Mouse (Mus musculus) left cerebral cortex, postnatal 4 days (tissue): ENCODE measurements around the gene Ubp1. TPM values are rescaled to one million over a fixed set of nuclear protein-coding genes. Genes with fewer than 3 reads are reported as not detected.
"Not testable (repeated sequence)": the region's sequence is repeated elsewhere in the genome, so short reads cannot be mapped to it uniquely, and the experiment has no call there.

ENCODE experiments used
- DNase-seq: peaks from one replicate; pipeline ENCODE4 v3.0.0-alpha.2; 2022
- intact Hi-C: fragments of 180-260 bp; cut with DNase I; formaldehyde crosslinking; loops from one replicate; pipeline ENCODE4 v1.15.1; 2025
- total RNA-seq, 2 experiments: library from RNA; stranded (reverse); gene quantifications; 2 replicates each; pipeline ENCODE4 v1.2.3; 2021

The Ubp1 gene
- total RNA-seq, result 10 to 100 TPM; 81.9 to 88.8 TPM

- intact Hi-C loops, result no loop called here
- peak; percentile 96 for DNase-seq
Measured at GRCm38 (mm10) chr9:113930534-113931374, at the start of gene Ubp1. Ubp1 (plus strand) TSS chr9:113930934.

- DNase-seq, result no peak
- intact Hi-C loops, result no loop called here
Measured at GRCm38 (mm10) chr9:113894903-113895302, 35.8 kb upstream of the Ubp1 start.

DNA sequence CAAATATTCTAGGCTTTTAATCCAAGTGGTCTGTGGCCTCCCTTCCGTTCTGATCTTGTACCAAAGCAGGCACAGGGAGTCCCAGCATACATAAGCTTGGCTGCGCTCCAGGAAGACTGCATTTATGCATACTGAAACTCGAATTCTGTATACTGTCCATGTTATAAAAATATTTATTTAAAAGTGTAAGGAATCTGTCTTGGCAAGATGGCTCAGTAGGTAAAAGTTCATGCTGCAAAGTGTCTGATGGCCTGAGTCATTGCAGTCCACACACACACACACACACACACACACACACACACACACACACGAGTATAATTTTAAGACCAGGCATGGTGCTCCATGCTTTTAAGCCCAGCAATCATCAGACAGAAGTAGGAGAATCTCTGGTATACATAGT, 27.6 kb upstream of the Ubp1 start:
- DNase-seq, result no peak
- intact Hi-C loops, result no loop called here

DNA sequence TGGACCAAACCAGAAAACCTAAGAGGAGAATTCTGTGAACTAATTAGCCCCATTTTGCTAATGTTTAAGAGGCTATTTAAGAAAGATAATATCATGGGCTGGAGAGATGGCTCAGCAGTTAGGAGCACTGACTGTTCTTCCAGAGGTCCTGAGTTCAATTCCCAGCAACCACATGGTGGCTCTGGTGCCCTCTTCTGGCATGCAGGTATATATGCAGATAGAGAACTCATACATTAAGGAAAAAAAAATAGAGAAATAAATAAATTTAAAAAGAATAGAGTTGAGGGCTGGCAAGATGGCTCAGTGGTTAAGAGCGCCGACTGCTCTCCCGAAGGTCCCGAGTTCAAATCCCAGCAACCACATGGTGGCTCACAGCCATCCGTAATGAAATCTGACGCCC, 26.4 kb upstream of the Ubp1 start:
- DNase-seq, intact Hi-C loops: not testable (repeated sequence)

DNA sequence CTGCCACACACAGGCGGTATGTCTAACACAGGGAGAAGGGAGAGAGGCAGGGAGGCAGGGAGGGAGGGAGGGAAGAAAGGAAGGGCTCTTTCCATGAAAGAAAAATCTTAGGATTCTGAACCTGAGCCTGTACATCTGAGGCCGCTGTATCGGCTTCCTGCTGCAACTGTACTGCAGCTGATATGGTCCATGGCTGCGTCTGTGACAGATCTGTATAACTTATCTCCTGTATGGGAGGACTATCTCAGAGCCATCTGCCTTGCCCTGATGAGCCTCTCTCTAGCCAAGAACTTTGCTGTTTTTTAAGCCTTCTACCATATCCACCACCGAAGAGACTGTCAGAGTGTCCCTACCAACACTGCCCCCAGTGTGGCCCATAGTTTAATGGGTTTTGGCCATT, 14.9 kb upstream of the Ubp1 start:
- intact Hi-C loops, result no loop called here
- no peak for DNase-seq

DNA sequence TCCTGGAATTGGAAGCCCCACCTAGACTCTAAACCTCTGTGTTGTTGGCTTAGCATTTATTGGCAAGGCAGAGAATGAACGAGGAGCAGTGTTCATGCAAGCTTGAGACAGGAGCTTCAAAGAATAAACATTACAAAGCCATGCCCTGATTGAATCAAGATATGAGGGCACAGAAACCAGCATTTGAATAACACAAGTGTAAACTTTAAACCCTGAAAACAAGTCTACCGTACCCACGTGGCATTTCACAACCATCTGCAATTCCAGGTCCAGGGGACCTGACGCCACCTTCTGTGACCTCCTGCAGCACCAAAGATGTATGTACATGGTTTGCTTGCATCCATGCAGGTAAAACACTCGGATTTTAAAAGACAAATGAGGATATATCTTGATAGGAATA, 8.1 kb upstream of the Ubp1 start:
- DNase-seq, result no peak
- intact Hi-C loops, result no loop called here

- intact Hi-C loops, result no loop called here
- no peak for DNase-seq
Measured at GRCm38 (mm10) chr9:113924883-113925282, 5.9 kb upstream of the Ubp1 start.

GRCm38 (mm10) chr9:113928591-113928990, 2.1 kb upstream of the Ubp1 start:
- DNase-seq, result no peak
- intact Hi-C loops, result no loop called here

GRCm38 (mm10) chr9:113929676-113930075, 1.1 kb upstream of the Ubp1 start:
- DNase-seq, result no peak
- intact Hi-C loops, result no loop called here

GRCm38 (mm10) chr9:113931375-113932099, 803 bp downstream of the Ubp1 start:
- peak; percentile 46 for DNase-seq
- intact Hi-C loops, result no loop called here

- DNase-seq, result no peak
- intact Hi-C loops, result no loop called here
Measured at GRCm38 (mm10) chr9:113932100-113932470, 1.4 kb downstream of the Ubp1 start.

DNA sequence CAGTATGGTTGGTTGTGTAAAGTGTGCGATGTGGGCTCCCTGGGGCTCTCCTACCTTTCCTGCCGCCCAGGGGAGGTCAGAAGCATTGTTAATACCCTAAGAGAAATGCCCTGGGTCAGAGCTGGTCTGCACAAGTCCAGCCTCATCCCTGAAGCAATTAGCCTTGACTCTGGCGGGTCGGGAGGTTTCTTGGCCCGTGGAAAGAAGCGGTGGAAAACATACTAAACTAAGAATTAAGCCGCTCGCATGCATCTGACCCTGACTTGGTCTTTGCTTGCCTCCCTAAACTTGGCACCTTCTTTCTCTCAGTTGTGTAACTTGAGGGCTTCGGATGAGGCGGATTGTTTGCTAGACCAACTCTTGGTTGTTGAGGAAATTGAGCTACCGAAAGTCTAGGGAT, 1.8 kb downstream of the Ubp1 start:
- intact Hi-C loops, result no loop called here
- DNase-seq, result no peak

DNA sequence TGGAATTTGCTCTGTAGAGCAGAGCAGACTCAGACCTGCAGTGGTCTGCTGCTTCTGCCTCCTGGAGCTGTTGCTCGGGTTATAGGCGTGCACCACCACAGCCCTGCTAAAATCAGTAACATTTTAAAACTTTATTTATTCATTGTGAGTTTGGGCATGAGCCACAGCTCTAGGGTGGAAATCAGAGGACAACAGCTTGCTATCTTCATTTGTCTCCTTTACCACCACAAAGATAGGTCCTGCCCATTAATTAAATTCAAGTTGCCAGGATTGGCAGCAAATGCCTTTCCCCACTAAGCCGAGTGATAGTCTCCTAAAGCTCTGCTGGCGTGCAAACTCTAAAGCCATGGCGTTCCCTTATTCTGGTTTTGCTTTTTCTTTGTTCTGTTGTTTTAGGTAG, 4.9 kb downstream of the Ubp1 start:
- intact Hi-C loops, result no loop called here
- no peak for DNase-seq

GRCm38 (mm10) chr9:113939063-113939850, 8.5 kb downstream of the Ubp1 start:
- no peak for DNase-seq
- intact Hi-C loops, result no loop called here

DNA sequence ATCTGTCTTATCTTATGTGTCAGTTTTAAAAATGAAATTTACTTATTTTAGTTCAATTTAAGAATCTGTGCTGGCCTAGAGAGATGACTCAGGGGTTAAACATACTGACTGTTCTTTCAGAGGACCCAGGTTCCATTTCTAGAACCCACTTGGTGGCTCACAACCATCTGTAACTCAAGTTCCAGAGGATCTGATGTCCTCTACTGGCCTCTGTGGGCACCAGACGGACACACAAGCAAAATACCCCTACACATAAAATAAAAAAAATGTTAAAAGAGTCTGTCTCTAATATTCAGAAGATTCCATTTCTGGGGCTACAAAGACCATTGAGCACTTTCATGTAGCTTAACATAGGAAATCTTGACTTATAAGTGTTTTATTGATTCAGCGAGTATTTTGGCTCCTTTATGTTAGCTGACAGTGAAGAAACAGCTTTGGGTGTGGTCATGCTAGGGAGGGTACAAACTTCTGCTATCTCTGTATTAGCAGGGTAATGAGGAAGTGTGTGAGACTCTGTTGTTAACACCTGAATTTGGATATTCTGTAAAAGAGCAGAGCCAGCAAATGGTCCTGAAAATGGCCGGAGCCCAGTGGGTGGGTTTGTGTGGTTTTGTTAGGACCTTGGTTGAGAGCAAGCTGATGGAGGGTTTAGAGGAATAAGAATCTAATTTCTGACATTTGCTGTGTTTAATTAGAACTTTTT, 10.5 kb downstream of the Ubp1 start:
- no peak for DNase-seq
- intact Hi-C loops, result no loop called here

GRCm38 (mm10) chr9:113943372-113943771, 12.6 kb downstream of the Ubp1 start:
- DNase-seq, result no peak
- intact Hi-C loops, result no loop called here

- intact Hi-C loops, result no loop called here
- no peak for DNase-seq
Measured at GRCm38 (mm10) chr9:113947216-113947615, 16.5 kb downstream of the Ubp1 start.

DNA sequence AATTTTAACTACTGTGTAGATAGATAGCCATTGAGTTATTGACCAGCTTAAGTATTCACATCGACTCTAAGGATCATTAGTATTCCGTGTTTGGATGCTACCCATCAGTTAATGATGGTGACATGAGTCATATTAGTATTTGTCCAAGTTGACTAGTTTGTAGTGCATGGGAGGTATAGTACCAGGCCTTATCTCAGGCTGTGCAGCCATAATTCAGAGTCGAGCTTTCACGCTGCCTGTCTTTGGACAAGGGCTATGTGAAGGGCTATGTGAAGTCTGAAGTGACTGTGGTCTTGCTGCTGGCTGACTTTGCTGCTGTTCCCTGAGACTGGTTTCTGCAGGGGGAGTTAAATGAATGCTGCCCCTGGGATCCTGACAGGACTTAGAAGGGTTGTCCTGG, 27.0 kb downstream of the Ubp1 start:
- intact Hi-C loops, result no loop called here
- DNase-seq, result no peak

DNA sequence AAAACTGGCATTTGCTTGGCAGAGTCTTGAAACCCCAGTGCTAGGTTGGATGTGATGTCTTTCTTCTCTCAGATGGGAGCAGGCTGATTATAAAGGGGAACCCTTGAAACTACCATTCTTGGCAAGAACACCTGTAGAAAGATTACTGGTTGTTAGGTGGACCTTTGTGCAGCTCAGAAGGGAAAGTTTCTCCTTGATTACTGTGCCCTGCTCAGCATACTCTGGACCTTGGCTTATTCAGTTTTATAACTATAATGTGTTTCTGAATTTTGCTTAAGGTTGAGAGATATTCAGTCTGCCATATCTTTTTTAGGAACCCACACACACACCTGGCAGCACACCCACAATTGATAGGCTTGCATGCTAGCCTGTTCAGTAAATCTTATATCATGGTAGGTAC, 33.0 kb downstream of the Ubp1 start:
- DNase-seq, result no peak
- intact Hi-C loops, result no loop called here

GRCm38 (mm10) chr9:113964415-113964814, 33.7 kb downstream of the Ubp1 start:
- intact Hi-C loops, result no loop called here
- no peak for DNase-seq

DNA sequence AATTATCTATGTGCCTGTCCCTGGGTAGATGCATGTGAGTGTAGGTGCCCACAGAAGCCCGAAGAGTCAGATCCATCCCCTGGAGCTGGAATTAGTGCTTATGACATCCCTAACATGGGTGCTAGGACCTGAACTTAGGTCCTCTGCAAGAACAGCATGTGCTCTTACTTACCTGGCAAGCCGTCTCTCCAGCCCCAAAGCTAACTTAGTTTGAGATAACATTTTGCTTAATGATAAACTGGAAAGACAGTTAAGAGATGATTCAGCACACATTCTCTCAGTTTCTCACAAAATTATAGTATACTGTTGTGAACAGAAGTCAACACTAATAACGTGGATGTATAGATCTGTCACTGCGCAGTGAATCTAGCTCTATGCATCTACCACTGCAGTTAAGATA, 36.1 kb downstream of the Ubp1 start:
- intact Hi-C loops, result no loop called here

More for the DNA sequence above, 36.1 kb downstream of the Ubp1 start:
- no peak for DNase-seq
